Mouse (Mus musculus) left cerebral cortex, adult 18-20 months (tissue): ENCODE data around the gene Hnrnph3. TPM values are rescaled to one million over a fixed set of nuclear protein-coding genes. Genes with fewer than 3 reads are reported as not detected.

ENCODE experiments used
- DNase-seq, 2 experiments: peaks; one replicate each; pipeline ENCODE4 v3.0.0; 2021 to 2022; ENCODE audit warnings: low spot score in 2 of 2, mixed read lengths in 1 of 2
- total RNA-seq, 2 experiments: library from RNA; stranded (reverse); gene quantifications; 2 replicates each; pipeline ENCODE4 v1.2.3; 2021

Gene Hnrnph3
- total RNA-seq, 2 experiments from 2014 or later, result 50.2 to 50.8 TPM

GRCm38 (mm10) chr10:63032956-63033355 is 8.9 kb upstream of the Hnrnph3 start:
- DNase-seq, result no peak

- no peak for DNase-seq
Observed at GRCm38 (mm10) chr10:63032267-63032666, 8.2 kb upstream of the Hnrnph3 start.

GRCm38 (mm10) chr10:63028396-63028795 is 4.4 kb upstream of the Hnrnph3 start:
- no peak for DNase-seq

GRCm38 (mm10) chr10:63027376-63028161 is 3.6 kb upstream of the Hnrnph3 start:
- DNase-seq, result no peak

- no peak for DNase-seq
Observed at GRCm38 (mm10) chr10:63026795-63027160, 2.8 kb upstream of the Hnrnph3 start.

- DNase-seq, result no peak
Observed at GRCm38 (mm10) chr10:63026156-63026794, 2.3 kb upstream of the Hnrnph3 start.

GRCm38 (mm10) chr10:63025491-63026011 is 1.5 kb upstream of the Hnrnph3 start:
- DNase-seq, result no peak

- DNase-seq, result no peak
Observed at GRCm38 (mm10) chr10:63025016-63025415, 999 bp upstream of the Hnrnph3 start.

GRCm38 (mm10) chr10:63024580-63024910 is 528 bp upstream of the Hnrnph3 start:
- DNase-seq, result peak; percentile 39 to 52

- DNase-seq, result peak; percentile 58 to 68
Observed at GRCm38 (mm10) chr10:63023121-63023748, 782 bp downstream of the Hnrnph3 start.

GRCm38 (mm10) chr10:63022541-63023120 is 1.4 kb downstream of the Hnrnph3 start:
- no peak for DNase-seq

GRCm38 (mm10) chr10:63021702-63022101 is 2.3 kb downstream of the Hnrnph3 start:
- DNase-seq, result no peak

GRCm38 (mm10) chr10:63019304-63019703 is 4.7 kb downstream of the Hnrnph3 start:
- DNase-seq, result no peak

- DNase-seq, result no peak
Observed at GRCm38 (mm10) chr10:63014168-63014567, 9.8 kb downstream of the Hnrnph3 start.

- DNase-seq, result no peak
Observed at GRCm38 (mm10) chr10:63013476-63013875, 10.5 kb downstream of the Hnrnph3 start.

- DNase-seq, result no peak
Observed at GRCm38 (mm10) chr10:63011556-63011955, 12.5 kb downstream of the Hnrnph3 start.

GRCm38 (mm10) chr10:63010268-63010667 is 13.7 kb downstream of the Hnrnph3 start:
- no peak for DNase-seq

- no peak for DNase-seq
Observed at GRCm38 (mm10) chr10:63008193-63008592, 15.8 kb downstream of the Hnrnph3 start.

- no peak for DNase-seq
Observed at GRCm38 (mm10) chr10:63004556-63004955, 19.5 kb downstream of the Hnrnph3 start.

GRCm38 (mm10) chr10:63003252-63003651 is 20.8 kb downstream of the Hnrnph3 start:
- no peak for DNase-seq

GRCm38 (mm10) chr10:63000584-63000983 is 23.4 kb downstream of the Hnrnph3 start:
- DNase-seq, result peak in 1 of 2 experiments; percentile 10

GRCm38 (mm10) chr10:62993991-62994390 is 30.0 kb downstream of the Hnrnph3 start:
- no peak for DNase-seq
